Mouse (Mus musculus): ENCODE measurements around the gene 4921539E11Rik. TPM values are rescaled to one million over a fixed set of nuclear protein-coding genes. Genes with fewer than 3 reads are reported as not detected.
A peak's percentile ranks its signal among the peaks of the same experiment; 100 is the strongest.

The 4921539E11Rik gene
- total and polyA plus RNA-seq, 3 experiments: not detected

GRCm38 (mm10) chr4:103232156-103232555 lies 58.5 kb downstream of the 4921539E11Rik start:
- no peak for DNase-seq

- no peak for DNase-seq
These were observed 67.8 kb downstream of the 4921539E11Rik start for GRCm38 (mm10) chr4:103222854-103223253.

DNA sequence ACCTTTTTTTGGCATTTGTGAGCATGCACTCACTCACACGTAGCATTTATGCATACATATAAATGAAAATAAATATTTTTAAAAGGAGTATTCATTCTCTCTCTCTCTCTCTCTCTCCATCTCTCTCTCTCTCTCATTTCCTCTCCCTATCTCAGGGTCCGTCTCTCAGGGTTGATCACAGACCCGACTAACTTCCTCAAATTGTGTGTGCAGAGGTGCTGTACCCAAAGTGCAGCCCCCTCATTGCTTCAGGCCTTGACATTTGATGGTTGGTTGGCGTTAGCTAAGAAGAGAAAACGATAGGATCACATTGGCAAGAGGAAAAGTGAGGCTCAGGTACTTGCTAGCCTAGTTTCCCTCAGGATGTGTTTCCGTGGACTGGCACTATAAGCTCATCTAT lies 68.9 kb downstream of the 4921539E11Rik start:
- no peak for DNase-seq

DNA sequence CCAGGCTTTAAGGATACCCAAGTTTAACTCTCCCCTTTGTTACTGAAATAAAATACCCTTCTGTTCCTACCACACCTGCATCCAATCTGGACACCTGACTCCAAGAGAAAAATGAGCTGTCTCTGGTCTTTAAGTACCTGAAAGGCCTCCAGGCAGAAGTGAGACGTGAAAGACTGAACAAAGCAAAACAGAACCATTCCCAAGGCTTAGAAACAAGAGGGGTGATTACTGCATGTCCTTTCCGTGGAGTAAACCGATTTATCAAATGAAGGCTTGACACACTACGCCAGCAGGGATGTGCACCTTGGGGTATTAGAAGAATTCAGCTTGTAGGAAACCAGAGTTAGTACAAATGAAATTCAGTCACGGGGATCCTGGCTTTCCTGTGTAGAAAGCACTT lies 71.7 kb downstream of the 4921539E11Rik start:
- no peak for DNase-seq

GRCm38 (mm10) chr4:103216046-103216445 lies 74.6 kb downstream of the 4921539E11Rik start:
- DNase-seq: no peak

DNA sequence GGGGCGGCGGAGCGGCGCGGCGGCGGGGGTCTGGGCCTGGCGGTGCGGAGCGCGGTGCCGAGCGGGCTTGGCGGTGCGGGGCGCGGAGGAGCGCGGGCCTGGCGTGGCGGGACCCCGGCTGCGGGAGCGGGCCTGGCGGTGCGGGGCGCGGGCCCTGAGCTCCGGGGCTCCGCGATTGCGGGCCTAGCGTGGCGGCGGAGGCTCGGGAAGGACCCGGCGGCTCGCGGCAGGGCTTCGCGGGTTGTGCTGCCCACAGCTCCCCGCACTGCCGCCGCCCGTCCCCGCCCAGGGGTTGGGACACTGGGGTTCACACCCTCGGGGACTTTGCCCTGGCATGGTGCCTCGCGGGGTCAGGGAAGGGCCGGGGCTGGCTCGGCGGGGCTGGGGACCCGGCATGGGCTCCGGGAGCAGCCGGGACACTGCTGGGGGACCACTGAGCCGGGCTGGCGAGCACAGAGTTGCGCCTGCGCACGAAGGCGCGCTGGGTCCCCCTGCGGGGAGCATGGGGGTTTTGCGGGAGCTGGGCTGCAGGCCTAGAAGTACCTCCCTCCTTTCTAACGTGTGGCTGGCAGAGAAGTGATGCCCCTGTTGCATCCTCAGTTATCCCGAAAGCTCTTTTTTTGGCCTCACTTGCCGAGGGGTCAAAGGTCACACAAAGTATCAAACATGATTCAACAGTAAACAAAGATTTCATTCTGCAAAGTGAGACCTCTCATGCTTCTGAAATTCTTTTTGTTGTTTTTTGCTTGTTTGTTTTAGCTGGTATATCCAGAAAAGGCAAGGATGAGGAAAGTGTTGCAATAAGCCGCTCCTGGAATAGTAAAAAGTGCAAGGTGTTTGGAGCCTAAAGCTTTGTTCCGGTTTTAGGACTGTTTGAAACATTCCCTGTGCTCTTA lies 75.5 kb downstream of the 4921539E11Rik start, which contains the start of gene Slc35d1:
Gene Slc35d1 (minus strand): TSS at position 240 of the 896 bp plus-strand sequence.
- peak; percentile 91 for DNase-seq

GRCm38 (mm10) chr4:103214498-103214924 lies 76.2 kb downstream of the 4921539E11Rik start:
- DNase-seq: peak; percentile 83

DNA sequence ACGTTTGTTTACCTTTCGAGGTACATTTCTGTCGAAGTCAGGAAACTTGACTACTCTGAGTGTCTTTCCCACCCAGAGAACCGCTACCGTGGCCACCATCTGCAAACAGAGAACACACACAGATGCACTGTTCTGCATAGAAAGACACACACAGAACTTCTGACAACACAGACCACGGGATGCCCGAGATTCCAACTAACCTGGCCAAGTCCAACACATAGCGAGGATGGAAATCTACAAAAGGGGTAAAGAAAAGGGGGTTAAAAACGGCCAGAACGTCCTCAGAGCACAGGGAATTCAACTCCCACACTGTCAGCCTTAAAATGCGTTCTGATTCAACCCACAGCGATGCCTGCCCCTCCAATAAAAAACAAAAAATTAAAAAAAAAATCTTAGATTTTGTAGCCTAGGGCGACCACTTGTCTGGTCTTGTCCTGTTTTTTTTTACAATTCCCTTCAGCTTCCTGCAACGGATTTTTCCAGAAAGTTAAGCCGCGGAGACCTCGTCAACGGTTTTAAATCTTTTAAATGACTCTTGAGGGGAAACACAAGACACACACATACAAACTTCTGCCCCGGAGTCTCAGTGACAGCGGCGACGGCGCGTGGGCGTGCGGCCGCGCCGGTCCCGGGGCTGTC lies 76.7 kb downstream of the 4921539E11Rik start:
- peak; percentile 22 for DNase-seq

DNA sequence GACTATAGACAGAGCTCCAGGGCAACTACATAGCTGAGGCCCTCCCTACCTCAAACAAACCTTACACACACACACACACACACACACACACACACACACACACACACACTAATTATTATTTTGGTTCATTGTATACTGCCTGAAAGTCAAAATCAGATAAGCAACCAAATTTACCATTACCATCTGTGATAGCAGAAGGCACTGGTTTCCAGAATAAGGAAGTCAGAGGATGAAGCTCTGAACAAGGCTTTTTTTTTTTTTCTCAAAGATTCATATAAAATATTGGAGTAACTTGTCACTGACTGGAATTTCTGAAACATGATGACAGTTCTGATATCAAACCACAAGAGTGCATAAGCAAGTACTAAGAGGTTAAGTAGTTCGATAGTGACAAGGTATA lies 82.1 kb downstream of the 4921539E11Rik start:
- no peak for DNase-seq

- no peak for DNase-seq
These were observed 87.0 kb downstream of the 4921539E11Rik start for GRCm38 (mm10) chr4:103203646-103204045.

GRCm38 (mm10) chr4:103200046-103200445 lies 90.6 kb downstream of the 4921539E11Rik start:
- no peak for DNase-seq

DNA sequence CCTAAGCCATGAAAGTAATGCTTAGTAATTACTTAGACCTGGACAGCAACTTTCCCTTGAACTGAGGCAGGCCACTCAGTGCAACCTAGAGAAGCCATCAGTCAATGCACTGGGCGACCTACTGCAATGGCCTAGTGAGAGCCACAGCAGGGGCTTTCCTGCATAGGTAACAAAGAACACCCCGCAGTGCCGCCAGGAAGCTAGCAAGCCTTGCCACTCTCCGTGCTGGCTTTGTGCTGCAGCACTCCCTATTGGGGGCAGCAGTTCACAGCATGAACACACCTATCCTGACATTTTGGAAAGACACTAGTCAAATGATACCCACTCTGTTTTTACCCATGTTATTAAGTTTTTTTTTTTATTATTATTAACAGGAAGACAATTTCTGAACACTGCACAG lies 91.6 kb downstream of the 4921539E11Rik start:
- no peak for DNase-seq

GRCm38 (mm10) chr4:103197401-103197800 lies 93.3 kb downstream of the 4921539E11Rik start:
- no peak for DNase-seq

DNA sequence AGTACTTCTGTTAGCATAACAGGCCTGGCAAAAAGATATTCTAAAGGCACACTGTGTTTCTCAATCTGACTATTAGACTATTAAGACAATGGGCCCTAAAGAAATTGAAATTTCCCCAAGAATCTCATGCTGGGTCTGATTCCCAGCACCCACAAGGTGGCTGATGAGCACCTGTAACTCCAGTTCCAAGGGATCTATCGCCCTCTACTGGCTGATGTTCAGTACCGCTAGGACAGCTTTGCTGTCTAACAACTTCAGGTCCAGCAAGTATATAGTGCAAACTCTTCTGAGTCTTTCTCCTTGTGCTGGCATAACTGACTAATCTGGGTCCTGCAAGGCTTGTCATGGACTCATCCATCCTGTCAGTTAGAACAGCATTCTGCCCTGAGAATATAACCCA lies 98.2 kb downstream of the 4921539E11Rik start:
- no peak for DNase-seq

- DNase-seq: no peak
These were observed 101.7 kb downstream of the 4921539E11Rik start for GRCm38 (mm10) chr4:103188786-103189640.

Other genes starting within 250 kb of the 4921539E11Rik start
- gene Mier1, start 176.5 kb downstream of the 4921539E11Rik start, total RNA-seq (2021): 10 to 100 TPM; 50.3 to 62.0 TPM
- gene Mier1, start 176.5 kb downstream of the 4921539E11Rik start, polyA plus RNA-seq (2012; rRNA removed): 5.7 and 7.3 TPM in 2 replicates
- 1 to 10 TPM; 5.7 TPM for gene Wdr78, start 176.3 kb downstream of the 4921539E11Rik start, total RNA-seq (2021)
- gene Wdr78, start 176.3 kb downstream of the 4921539E11Rik start, polyA plus RNA-seq (2012; rRNA removed): 0.86 and 1.1 TPM in 2 replicates
- gene Slc35d1, start 75.7 kb downstream of the 4921539E11Rik start, total RNA-seq (2021): 10 to 100 TPM; 12.0 to 13.1 TPM
- gene Slc35d1, start 75.7 kb downstream of the 4921539E11Rik start, polyA plus RNA-seq (2012; rRNA removed): 1.8 and 2.2 TPM in 2 replicates
- 10 to 100 TPM; 19.7 to 22.6 TPM for gene Oma1, start 22.9 kb upstream of the 4921539E11Rik start, total RNA-seq (2021)
- gene Oma1, start 22.9 kb upstream of the 4921539E11Rik start, polyA plus RNA-seq (2012; rRNA removed): 10.9 and 11.5 TPM in 2 replicates